Mouse (Mus musculus) CH12.LX (cell line): ENCODE measurements around the gene 1700017B05Rik.

Source experiments
- CTCF ChIP-seq, 2 experiments: IDR thresholded peaks in 1 of 2; conservative IDR thresholded peaks in 1 of 2; 2 replicates each; pipeline ENCODE4 v1.5.1; 2011 to 2012; ENCODE audit warnings: low read depth in 2 of 2, low read length in 2 of 2, improper control_type of control experiment in 1 of 2, inconsistent platforms in 1 of 2, mild to moderate bottlenecking in 1 of 2, moderate library complexity in 1 of 2
- E2F4 ChIP-seq: IDR thresholded peaks from 2 replicates; pipeline ENCODE4 v1.6.1; 2011; ENCODE audit warnings: low read depth, low read length, improper control_type of control experiment; ENCODE audit not compliant: insufficient replicate concordance
- KAT2A ChIP-seq: IDR thresholded peaks from 2 replicates; pipeline ENCODE4 v1.6.1; 2012; ENCODE audit warnings: low read length, improper control_type of control experiment, inconsistent platforms; ENCODE audit not compliant: insufficient replicate concordance
- POLR2A ChIP-seq: IDR thresholded peaks from 2 replicates; pipeline ENCODE4 v1.6.1; 2011; ENCODE audit warnings: low read depth, mild to moderate bottlenecking, improper control_type of control experiment, low read length
- SIN3A ChIP-seq: IDR thresholded peaks from 2 replicates; pipeline ENCODE4 v1.6.1; 2012; ENCODE audit warnings: low read length, improper control_type of control experiment, inconsistent platforms
- USF1 ChIP-seq: IDR thresholded peaks from 2 replicates; pipeline ENCODE4 v1.6.1; 2014; ENCODE audit warnings: low read depth, mild to moderate bottlenecking, inconsistent platforms, low read length, improper control_type of control experiment
- USF2 ChIP-seq: conservative IDR thresholded peaks from 2 replicates; pipeline ENCODE4 v1.6.1; 2011; ENCODE audit warnings: low read depth, low read length, improper control_type of control experiment
- ZMIZ1 ChIP-seq: IDR thresholded peaks from 2 replicates; pipeline ENCODE4 v1.6.1; 2012; ENCODE audit warnings: low read depth, mild to moderate bottlenecking, inconsistent platforms, low read length, improper control_type of control experiment

- TF ChIP-seq POLR2A (no peak), USF2 (no peak), USF1 (no peak), KAT2A (no peak), CTCF (conservative IDR thresholded peaks at IDR 0.05 in 1 of 2, IDR thresholded peaks at IDR 0.05 in 1 of 2; ENCODE audit: low read depth in 2 of 2, low read length in 2 of 2) (no peak), ZMIZ1 (no peak), E2F4 (no peak), SIN3A (no peak)
Observed at GRCm38 (mm10) chr9:57250026-57250425, 12.4 kb downstream of the 1700017B05Rik start.
